Mouse (Mus musculus) midbrain, embryonic 14.5 days (tissue): ENCODE data around the gene Sys1. TPM values are rescaled to one million over a fixed set of nuclear protein-coding genes. Genes with fewer than 3 reads are reported as not detected.

Source experiments
- ATAC-seq: fragments of 200-750 bp; cut with Nextera tagmentation; 2 replicates; pipeline ENCODE4 v1.8.0; 2017; ENCODE audit warnings: moderate number of reproducible peaks, moderate library complexity; ENCODE audit not compliant: low FRiP score, low TSS enrichment
- DNase-seq: peaks from one replicate; pipeline ENCODE4 v3.0.0-alpha.2; 2015
- H3K27ac ChIP-seq: fragments of 300-500 bp; sonication (generic); replicated peaks from 2 replicates; pipeline ENCODE4 v1.5.1; 2014; ENCODE audit warnings: mild to moderate bottlenecking, low read depth, low read length, moderate library complexity
- H3K27me3 ChIP-seq: fragments of 300-500 bp; sonication (generic); 2 replicates; pipeline ENCODE4 v1.6.1; 2014; ENCODE audit warnings: low read length, control low read depth, mixed read lengths; ENCODE audit not compliant: control insufficient read depth, insufficient read depth
- H3K36me3 ChIP-seq: fragments of 300-500 bp; sonication (generic); 2 replicates; pipeline ENCODE4 v1.6.1; 2014; ENCODE audit warnings: low read length, control low read depth; ENCODE audit not compliant: control insufficient read depth, insufficient read depth
- H3K4me1 ChIP-seq: fragments of 300-500 bp; sonication (generic); 2 replicates; pipeline ENCODE4 v1.6.1; 2014; ENCODE audit warnings: mild to moderate bottlenecking, antibody characterized with exemption, low read length, control low read depth; ENCODE audit not compliant: control insufficient read depth, insufficient read depth
- H3K4me2 ChIP-seq: fragments of 300-500 bp; sonication (generic); 2 replicates; pipeline ENCODE4 v1.6.1; 2014; ENCODE audit warnings: mild to moderate bottlenecking, low read length, moderate library complexity
- H3K4me3 ChIP-seq: fragments of 300-500 bp; sonication (generic); replicated peaks from 2 replicates; pipeline ENCODE4 v1.5.1; 2014; ENCODE audit warnings: low read depth, low read length
- H3K9ac ChIP-seq: fragments of 300-500 bp; sonication (generic); replicated peaks from 2 replicates; pipeline ENCODE4 v1.6.1; 2014; ENCODE audit warnings: mild to moderate bottlenecking, low read length, moderate library complexity
- H3K9me3 ChIP-seq: fragments of 300-500 bp; sonication (generic); 2 replicates; pipeline ENCODE4 v1.6.1; 2016; ENCODE audit warnings: low read length, control low read depth, mixed read lengths; ENCODE audit not compliant: control insufficient read depth
- whole genome bisulfite sequencing: fragments of 180-500 bp; shearing (Covaris S2); extraction: QIAGEN DNeasy Blood & Tissue Kit; methylation state at CpG from one replicate; pipeline ENCODE4 v1.1.7; 2014; 5-methylcytosine and 5-hydroxymethylcytosine counted together
- polyA plus RNA-seq: library from polyadenylated mRNA; unstranded; fragments of >200 nt; fragmentation: Nextera tagmentation; extraction: Ambion mirVana; gene quantifications from 2 replicates; pipeline ENCODE4 v1.2.1, GENCODE M21; 2014

The Sys1 gene
- polyA plus RNA-seq, 1 experiment from 2014 or later, result 93.1 TPM

GRCm38 (mm10) chr2:164496847-164497690 lies 40.3 kb downstream of the Sys1 start, which contains the start of gene Pigt:
Gene Pigt (plus strand): TSS chr2:164497520.
- peaks cover 27% of the 10 kb centered on the region for H3K36me3 ChIP-seq
- 4% methylated on average over 43 of the region's 43 CpGs for WGBS
- H3K27me3 ChIP-seq, result no peaks in the 10 kb centered on the region
- ATAC-seq, result peak; percentile 95
- H3K4me3 ChIP-seq, result peak within 1 kb of the TSS; percentile 81
- peak within 1 kb of the TSS; percentile 97 for H3K4me2 ChIP-seq
- no peaks in the 10 kb centered on the region for H3K9me3 ChIP-seq
- H3K27ac ChIP-seq, result peak within 1 kb of the TSS; percentile 80
- DNase-seq, result peak; percentile 93
- peak within 1 kb of the TSS; percentile 76 for H3K9ac ChIP-seq
- H3K4me1 ChIP-seq, result peaks cover 13% of the 10 kb centered on the region

GRCm38 (mm10) chr2:164497691-164498268 lies 41.0 kb downstream of the Sys1 start:
- no peak; the same call in 1 of the 2 replicates for ATAC-seq
- Histone ChIP-seq H3K36me3 (peaks cover 34% of the 10 kb centered on the region), H3K9ac (peak overlapping the region; percentile 76), H3K4me2 (peak overlapping the region; percentile 97), H3K9me3 (no peaks in the 10 kb centered on the region), H3K27me3 (no peaks in the 10 kb centered on the region), H3K4me1 (peaks cover 13% of the 10 kb centered on the region), H3K27ac (peak overlapping the region; percentile 80; the same call in 1 of the 2 replicates), H3K4me3 (peak overlapping the region; percentile 81)
- no peak for DNase-seq
- WGBS, result 5% methylated on average over 21 of the region's 21 CpGs

DNA sequence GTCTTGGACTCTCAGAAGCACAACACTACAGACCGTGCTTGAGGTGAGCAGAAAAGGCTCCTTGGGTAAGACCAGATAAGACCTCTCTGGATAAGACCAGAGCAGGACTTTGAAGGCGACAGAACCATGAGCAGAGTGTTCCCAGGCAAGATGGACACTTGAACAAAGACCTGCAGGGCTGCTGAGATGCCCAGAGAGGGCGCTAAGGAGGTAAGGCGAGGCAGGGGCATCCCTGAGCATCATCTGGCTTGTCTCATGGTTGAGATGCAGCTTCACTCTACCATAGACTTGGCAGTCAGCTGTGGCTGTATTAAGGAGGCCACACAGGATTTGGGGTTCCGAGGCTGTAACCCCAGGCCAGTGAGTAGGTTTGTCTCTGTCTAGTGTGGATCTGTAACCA lies 42.6 kb downstream of the Sys1 start:
- ATAC-seq (no peak), DNase-seq (no peak)
- WGBS, result 79% methylated on average over 5 of the region's 5 CpGs
- Histone ChIP-seq H3K4me1 (peaks cover 13% of the 10 kb centered on the region), H3K36me3 (peaks cover 49% of the 10 kb centered on the region), H3K27me3 (no peaks in the 10 kb centered on the region), H3K9me3 (no peaks in the 10 kb centered on the region), H3K27ac (no peak overlapping the region), H3K4me2 (no peak overlapping the region), H3K9ac (no peak overlapping the region), H3K4me3 (no peak overlapping the region)

GRCm38 (mm10) chr2:164500511-164500910 lies 43.7 kb downstream of the Sys1 start:
- DNase-seq (no peak), ATAC-seq (no peak)
- Histone ChIP-seq H3K4me3 (no peak overlapping the region), H3K27me3 (no peaks in the 10 kb centered on the region), H3K9ac (no peak overlapping the region), H3K4me2 (no peak overlapping the region), H3K27ac (no peak overlapping the region), H3K36me3 (peaks cover 61% of the 10 kb centered on the region), H3K4me1 (peaks cover 13% of the 10 kb centered on the region), H3K9me3 (no peaks in the 10 kb centered on the region)
- 97% methylated on average over 7 of the region's 7 CpGs for WGBS

DNA sequence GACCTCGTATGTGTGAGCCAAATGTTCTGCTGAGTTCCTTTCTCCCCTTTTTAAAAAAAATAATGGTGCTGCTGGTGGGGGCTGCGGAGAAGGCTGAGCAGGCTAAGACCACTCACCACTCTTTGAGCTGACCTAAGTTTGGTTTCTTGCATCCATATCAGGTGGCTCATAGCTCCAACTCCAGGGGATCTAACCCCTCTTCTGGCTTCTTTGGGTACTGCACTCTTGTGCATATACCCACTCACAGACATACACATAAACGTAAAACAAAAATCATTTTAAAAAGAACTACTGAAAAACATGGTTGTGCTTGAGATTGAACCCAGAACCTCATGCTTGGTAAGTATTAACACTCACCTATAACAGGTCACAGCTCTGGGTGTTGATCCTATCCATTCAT lies 48.2 kb downstream of the Sys1 start:
- no peaks in the 10 kb centered on the region for H3K4me1 ChIP-seq
- no peaks in the 10 kb centered on the region for H3K27me3 ChIP-seq
- peaks cover 67% of the 10 kb centered on the region for H3K36me3 ChIP-seq
- 98% methylated on average over 3 of the region's 3 CpGs for WGBS
- ATAC-seq, result no peak
- no peak overlapping the region for H3K9ac ChIP-seq
- no peak overlapping the region for H3K27ac ChIP-seq
- DNase-seq, result no peak
- H3K9me3 ChIP-seq, result no peaks in the 10 kb centered on the region
- no peak overlapping the region for H3K4me3 ChIP-seq
- H3K4me2 ChIP-seq, result no peak overlapping the region

DNA sequence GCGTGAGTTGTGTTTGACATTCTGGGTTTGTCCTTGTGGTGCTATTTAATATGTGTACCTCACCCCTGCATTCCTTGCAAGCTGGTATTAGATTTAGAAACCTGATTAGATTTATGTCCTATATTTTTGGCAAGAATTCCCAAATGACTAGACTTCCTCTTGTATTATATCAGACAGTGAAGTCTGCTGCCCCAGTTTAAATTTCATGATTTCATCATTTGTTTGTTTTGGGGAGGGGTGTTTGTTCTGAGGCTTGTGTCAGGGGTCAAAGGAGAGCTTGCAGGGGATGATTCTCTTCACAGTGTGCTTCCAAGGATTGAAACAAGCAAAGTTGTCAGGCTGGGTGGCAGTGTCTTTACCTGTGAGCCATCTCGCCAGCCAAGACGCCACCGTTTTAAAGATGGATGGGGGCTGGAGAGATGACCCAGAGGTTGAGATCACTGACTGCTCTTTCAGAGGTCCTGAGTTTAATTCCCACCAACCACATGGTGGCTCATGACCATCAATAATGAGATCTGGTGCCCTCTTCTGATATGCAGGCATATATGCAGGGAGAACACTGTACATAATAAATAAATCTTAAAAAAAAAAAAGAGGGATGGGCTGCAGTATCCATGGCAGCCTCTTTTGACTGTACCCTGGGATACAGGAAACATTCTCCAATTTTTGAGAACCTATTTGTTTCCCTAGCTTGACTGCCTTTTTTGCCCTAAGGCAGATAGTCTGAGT lies 49.0 kb downstream of the Sys1 start:
- DNase-seq (no peak), ATAC-seq (no peak)
- Histone ChIP-seq H3K36me3 (peaks cover 59% of the 10 kb centered on the region), H3K4me1 (no peaks in the 10 kb centered on the region), H3K9me3 (no peaks in the 10 kb centered on the region), H3K4me2 (no peak overlapping the region), H3K9ac (no peak overlapping the region), H3K27me3 (no peaks in the 10 kb centered on the region), H3K27ac (no peak overlapping the region), H3K4me3 (no peak overlapping the region)
- 97% methylated on average over 4 of the region's 4 CpGs for WGBS

DNA sequence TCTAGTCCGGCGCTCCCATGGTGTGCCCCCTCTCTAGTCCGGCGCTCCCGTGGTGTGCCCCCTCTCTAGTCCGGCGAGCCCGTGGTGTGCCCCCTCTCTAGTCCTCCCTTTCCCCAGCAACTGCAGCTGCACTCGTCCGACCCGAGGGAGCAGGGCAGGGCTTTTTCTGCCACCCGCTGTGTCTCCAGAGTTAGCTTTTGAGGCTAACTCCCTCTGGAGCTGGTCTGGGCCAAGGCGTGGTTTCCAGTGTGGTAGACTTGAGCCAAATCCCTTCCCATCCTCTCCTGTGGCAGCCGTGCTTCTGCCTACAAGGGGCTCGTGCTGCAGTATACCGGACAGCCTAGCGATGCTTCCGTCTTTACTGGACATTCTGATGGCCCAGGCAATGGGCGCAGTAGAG lies 51.0 kb downstream of the Sys1 start:
- Histone ChIP-seq H3K4me2 (no peak overlapping the region), H3K4me3 (no peak overlapping the region), H3K4me1 (no peaks in the 10 kb centered on the region), H3K36me3 (peaks cover 40% of the 10 kb centered on the region), H3K9ac (no peak overlapping the region), H3K9me3 (no peaks in the 10 kb centered on the region), H3K27me3 (no peaks in the 10 kb centered on the region), H3K27ac (no peak overlapping the region)
- WGBS, result 87% methylated on average over 19 of the region's 19 CpGs
- no peak for ATAC-seq
- no peak for DNase-seq

DNA sequence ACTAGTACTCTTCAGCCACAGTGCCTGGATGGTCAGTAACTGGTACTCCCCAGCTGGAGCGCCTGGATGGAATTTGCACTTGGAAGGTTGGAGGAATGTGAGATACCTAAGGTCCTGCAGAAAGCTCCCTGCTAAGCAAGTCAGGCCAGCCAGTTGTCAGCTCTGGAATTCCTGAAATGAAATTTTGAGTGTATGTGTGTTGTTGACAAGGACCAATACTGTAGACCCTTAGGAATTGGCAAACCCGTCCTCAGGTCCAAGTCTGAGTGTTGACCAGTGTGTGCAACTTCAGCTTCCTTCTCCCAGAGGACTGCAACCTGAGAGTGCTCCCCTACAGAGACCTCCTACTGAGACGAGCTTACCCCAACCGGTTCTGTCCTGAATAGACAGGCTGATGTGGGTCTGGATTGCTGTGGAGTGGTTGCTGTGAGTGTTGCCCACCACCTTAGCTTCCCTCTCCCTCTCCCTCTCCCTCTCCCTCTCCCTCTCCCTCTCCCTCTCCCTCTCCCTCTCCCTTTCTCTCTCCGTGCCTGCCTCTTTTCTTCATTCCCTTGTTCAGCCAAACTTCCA lies 53.9 kb downstream of the Sys1 start:
- Histone ChIP-seq H3K36me3 (peaks cover 11% of the 10 kb centered on the region), H3K27ac (no peak overlapping the region), H3K9me3 (no peaks in the 10 kb centered on the region), H3K4me3 (no peak overlapping the region), H3K9ac (no peak overlapping the region), H3K27me3 (no peaks in the 10 kb centered on the region), H3K4me1 (no peaks in the 10 kb centered on the region), H3K4me2 (no peak overlapping the region)
- DNase-seq (no peak), ATAC-seq (no peak)
- 50% methylated on average over 5 of the region's 5 CpGs for WGBS
